Mouse (Mus musculus) ovary, postnatal 10 days (tissue): ENCODE data around the gene Ppp1r14a.

Experiments used
- DNase-seq: peaks from one replicate; pipeline ENCODE4 v3.0.0; 2022; ENCODE audit warnings: low spot score

Gene Ppp1r14a

DNA sequence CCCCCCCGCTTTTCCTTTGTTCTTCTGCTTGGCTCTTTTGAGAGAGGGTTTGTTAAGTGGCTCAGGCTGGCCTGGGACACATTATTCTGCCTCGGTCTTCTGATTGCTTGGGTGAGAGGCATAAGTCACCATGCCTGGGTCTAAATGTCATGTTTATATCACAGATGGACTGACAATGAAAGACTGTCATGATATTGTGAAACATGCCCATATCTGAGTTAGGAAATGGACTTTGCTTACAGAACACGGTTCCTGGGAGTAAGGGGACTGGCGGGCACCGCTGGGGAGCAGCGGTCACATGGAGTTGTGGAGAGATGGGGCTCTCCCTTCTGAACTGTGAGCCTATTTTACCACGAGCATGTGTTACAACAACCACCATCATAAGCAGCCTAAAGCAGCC lies 45.0 kb downstream of the Ppp1r14a start:
- no peak for DNase-seq

DNA sequence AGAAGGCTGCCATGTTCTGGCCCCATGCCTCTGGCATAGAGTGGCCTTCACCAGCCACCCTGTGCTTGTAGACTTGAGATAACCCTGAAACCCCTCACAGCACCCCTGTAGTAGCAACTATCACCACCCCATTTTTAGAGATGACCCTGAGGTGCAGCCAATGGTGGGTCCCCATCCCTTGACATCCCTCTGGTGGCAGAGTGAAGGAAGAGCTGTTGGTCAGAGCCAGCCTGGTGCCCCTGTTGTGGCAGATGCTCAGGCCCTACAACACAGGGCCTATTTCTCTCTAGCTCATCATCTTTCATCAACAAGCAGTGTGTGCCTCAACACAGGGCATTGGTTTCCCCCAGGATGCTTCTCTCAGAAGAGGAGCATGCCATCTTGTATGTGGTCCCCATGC lies 46.2 kb downstream of the Ppp1r14a start:
- DNase-seq = no peak

DNA sequence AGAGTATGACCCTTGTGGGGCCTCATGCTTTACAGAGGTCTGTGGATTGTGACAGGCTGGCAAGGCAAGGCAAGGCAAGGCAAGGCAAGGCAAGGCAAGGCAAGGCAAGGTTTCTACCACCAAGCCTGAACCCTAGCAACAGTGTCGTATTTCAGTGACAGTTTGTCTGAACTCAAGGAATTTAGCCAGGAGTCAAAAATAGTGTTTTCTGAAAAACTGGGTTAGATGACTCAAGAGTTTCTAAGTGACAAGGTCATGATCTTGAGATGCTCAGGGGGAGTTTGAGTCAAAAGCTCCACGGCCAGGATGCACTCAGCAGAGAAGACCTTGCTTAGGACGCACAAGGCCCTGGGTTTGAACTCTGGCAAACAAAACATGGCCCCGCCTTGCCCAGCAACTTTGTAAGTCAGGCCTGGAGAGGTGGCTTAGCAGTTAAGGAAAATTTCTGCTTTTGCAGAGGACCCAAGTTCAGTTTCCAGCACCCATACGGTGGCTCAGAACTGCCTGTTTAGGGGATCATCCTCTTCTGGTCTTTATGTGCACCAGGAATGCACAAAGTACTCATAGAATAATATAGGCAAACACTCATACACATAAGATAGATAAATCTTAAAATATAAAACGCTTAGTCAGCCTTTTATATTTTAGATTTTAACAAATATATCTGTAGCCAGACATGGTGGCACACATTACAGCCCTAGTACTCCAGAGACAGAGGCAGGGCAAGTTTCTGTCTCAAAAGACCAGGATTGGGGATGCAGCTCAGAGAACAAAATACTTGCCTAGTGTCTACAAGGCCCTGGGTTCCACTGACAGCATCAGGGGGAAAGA lies 46.9 kb downstream of the Ppp1r14a start:
- no peak for DNase-seq

DNA sequence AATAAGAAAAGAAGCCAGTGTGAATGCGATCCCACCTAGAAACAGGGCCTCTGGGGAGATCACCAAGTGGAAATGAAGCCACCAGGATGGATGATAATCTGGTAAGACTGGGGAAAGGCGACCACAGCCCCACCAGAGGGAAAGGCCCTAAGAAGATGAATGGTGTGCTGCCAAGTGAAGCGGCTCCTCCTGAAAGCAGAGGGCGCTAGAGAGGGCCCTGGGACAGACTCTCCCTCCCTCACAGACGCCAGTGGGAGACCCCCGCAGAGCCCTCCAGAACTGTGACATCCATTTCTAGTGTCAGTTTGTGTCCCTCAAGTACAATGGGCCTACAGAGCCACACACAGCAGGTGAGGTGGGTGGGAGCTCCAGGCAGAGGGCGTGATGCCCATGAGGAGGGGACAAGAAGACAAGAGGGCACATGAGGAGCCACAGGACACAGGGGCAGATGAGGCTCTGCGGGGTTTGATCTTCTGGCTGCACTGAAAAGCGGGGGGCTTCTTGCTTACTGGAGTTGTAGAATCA lies 47.7 kb downstream of the Ppp1r14a start:
- DNase-seq = no peak

DNA sequence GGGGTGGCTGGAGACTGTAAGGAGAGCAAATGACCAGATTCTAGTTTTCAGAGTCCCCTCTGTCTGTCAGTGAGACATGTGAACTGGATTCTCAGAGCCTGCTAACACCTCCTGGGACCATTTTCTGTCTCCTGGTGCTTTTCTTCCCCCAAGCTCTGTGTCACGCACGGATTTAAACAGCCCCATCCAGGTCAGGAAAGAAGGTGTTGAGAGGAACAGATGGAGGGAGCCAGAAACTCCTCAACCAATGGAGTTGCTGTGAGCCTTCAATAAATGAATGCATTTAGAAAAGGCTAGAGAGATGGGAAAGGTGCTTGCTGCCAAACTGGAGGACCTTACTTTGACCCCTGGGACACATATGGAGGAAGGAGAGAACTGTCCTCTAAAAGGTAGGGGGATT lies 48.7 kb downstream of the Ppp1r14a start:
- DNase-seq = no peak

DNA sequence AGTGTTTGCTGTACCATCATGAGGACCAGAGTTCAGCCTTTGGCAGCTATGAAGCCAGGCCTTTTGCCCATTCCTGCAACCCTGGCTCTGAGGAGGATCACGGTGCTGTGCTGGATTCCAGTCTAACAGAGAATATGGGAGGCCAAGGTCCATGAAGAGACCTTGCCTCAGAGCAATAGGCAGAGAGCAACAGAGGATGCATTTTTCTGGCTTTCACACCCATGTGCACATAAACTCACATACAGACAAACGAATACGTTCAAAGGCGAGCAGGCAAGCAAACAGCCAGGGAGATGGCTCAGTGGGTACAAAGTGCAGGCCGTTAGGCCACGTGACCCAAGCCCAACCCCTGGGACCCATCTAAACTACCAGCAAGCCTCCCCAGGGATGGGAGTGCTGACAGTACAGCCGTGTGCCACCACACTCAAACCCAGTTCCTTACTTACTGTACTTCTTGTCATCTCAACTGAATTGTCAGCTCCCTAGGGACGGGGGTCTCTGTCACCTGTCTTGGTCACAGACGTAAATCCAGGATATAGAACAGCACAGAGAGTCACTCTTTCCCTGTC lies 49.3 kb downstream of the Ppp1r14a start:
- no peak for DNase-seq

DNA sequence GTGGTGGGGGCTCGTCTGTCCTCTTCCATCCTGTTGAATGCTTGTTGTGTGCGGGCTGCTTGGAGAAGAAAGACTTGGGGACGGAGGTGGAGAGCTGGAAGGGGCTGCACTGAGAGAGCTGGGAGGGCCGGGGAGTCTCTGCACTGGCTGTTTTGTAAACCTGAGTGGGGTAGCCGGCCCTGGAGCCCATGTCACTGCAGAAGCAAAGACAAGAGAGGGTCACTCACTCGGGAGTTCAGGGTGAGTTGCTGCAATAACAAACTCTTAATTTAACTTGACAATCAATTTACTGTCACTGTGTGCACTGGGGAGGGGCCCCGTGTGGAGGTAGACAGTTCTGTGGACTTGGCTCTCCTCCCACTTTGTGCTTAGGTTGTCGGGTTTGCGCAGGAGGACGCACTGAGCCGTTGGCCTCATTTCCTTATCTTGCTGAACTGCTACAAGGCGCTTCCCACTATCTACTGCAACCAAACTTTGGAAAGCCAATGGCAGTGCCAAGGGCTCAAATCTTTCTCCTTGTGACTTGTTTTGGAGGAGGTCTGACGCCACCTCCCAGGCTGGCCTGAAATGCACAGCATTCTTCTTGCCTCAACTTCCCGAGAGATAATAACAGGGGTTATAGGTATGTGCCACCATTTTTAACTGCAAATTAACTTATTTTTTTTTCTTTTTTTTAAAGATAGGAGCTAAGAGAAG lies 50.0 kb downstream of the Ppp1r14a start:
- DNase-seq = no peak

DNA sequence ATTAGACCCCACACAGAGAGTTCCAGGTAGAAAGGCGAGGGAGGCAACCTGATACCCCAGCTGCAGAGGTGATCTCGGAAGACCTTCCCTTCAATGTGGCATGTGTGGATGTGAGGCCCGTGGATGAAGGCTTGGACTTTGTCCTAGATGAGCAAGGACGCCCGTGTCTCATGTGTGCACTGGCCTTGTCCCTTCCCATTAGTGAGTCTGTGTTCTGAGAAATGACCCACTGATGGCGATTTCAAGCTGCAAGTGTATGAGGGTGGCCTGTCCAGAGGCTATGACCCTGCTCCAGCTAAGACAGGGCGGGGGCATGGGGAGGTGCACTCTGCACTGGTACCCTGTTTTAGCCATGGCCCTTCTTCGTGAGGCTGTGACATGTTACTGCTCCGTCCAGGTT lies 51.1 kb downstream of the Ppp1r14a start:
- DNase-seq = no peak

DNA sequence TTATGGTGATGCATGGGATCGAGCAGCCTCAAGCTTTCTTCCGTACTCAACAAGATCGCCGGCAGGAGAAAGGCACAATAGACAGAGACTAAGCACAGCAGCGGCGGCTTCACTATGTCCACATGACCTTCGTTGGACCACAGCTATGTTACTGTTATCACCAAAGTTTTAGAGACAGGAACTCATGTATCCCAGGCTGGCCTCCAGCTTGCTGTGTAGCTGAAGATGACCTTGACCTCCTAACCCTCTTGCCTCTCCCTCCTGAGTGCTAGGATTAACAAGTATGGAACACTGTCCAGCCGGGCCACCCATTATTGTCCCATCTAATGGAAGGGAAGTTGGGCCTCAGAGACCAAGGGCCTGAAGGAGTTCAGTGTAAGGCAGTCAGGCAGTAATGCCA lies 51.7 kb downstream of the Ppp1r14a start:
- no peak for DNase-seq

DNA sequence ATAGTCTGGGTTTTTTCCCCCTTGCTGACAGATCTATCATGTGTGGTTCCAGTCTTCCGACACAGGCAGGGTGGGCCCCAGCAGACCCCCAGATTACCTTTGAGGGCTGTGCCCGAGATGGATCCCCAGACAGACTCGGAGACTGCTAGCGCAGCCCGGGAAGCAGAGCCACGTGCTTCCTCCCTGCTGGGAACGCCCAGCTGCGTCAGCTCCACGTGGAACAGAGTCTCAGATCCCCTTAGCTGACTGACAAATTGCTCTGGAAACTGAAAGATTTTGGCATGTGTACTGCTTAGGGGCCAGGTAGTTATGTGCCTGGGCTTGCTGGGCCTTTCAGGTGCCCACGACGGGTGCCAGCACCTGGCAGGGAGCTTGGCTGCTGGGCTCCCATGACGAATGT lies 52.6 kb downstream of the Ppp1r14a start:
- DNase-seq = no peak

DNA sequence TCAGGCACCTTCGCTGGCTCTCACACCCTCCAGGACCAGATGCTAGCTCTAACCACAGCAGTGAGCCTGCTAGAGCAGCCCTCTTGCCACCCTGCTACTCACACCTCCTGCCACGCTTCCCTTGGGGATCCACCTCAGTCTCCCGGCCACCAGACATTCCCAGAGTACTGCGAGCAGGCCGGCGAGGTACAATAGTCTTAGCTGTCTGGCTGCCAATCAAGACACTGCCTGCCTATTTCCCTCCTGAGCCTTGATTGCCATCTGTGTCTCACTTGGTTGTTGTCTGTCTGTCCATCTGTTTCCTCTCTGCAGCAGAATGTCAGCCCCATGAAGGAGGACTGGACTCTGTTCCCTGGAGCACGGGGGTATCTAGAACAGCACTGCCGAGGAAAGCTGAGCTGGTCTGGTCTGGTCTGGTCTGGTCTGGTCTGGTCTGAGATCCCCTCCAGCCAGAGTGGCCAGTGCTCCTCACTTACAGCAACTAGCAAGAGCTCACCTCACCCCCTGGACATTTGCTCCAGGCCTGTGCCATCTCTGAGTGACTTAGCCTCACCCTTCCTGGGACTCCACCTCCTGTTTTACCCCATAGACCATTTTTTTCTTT lies 53.5 kb downstream of the Ppp1r14a start:
- DNase-seq = no peak
